Mouse (Mus musculus): ENCODE results near the gene Gm11541. TPM values are rescaled to one million over a fixed set of nuclear protein-coding genes. Genes with fewer than 3 reads are reported as not detected.

Gene Gm11541
- total RNA-seq (2023), result not detected

GRCm38 (mm10) chr11:94704472-94704871, at the start of gene Gm11541:
TSS of gene Gm11541 (minus strand) at chr11:94704499.

DNA sequence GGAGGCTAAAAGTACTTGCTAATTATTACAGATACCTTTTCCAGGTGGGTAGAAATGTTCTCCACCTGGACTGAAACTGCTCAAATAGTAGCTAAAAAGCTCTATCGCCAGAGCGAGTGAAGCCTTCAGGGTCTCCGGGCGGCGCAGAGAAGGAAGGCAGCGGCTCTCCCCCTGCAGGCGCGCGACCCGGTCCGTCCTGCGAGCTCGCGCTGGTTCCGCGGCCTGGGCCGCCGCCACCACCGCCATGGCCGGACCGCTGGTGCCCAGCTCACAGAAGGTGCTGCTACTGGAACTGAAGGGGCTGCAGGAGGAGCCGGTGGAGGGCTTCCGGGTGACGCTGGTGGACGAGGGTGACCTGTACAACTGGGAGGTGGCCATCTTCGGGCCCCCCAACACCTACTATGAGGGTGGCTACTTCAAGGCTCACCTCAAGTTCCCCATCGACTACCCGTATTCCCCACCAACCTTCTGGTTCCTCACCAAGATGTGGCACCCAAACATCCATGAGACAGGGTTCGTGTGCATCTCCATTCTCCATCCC, 37.5 kb upstream of the Gm11541 start, which contains the start of gene Cdc34b:
TSS of gene Cdc34b (plus strand) at position 51 of the 541 bp plus-strand sequence.

DNA sequence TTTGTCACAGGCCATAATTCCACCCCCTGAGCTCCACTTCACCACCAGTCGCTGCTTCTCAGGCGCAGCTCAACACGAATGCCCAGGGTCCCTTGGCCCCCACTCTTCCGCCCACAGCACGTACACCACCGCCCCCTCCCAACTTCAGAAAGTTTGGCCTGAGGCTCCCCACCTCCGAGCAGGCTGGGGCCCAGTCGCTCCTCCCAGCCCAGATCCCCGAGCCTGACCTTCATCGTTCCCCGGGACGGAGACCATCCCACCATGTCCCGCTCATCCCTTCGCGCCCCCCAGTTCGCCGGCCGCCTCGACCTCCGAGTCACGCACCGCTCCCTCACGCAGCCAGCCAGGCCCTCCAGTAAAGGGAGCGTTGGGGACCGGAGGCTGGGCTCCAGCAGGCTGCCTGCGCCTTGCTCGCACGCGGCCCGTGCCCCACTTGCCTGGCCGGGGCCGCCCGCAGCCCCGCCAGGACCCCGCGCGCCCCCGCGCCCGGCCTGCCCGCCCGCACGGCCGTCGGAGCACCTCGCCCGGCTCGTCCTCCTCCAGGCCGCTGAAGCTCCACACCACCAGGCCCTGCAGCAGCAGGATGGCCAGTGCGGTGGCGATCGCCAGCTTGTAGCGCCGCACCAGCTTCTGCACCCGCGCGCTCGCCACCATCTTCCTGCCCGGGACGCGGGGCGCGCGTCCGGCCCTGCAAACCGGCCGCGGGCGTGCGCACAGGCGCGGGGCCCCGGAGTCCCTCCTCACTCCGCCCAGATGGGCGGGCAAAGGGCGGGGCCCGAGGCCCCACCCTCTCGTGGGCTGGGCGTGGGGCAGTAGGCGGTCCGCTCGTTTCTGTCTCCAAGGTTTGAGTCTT, 27.3 kb downstream of the Gm11541 start, which contains the start of gene Xylt2:
TSS of gene Xylt2 (minus strand) at position 762 of the 853 bp plus-strand sequence.

DNA sequence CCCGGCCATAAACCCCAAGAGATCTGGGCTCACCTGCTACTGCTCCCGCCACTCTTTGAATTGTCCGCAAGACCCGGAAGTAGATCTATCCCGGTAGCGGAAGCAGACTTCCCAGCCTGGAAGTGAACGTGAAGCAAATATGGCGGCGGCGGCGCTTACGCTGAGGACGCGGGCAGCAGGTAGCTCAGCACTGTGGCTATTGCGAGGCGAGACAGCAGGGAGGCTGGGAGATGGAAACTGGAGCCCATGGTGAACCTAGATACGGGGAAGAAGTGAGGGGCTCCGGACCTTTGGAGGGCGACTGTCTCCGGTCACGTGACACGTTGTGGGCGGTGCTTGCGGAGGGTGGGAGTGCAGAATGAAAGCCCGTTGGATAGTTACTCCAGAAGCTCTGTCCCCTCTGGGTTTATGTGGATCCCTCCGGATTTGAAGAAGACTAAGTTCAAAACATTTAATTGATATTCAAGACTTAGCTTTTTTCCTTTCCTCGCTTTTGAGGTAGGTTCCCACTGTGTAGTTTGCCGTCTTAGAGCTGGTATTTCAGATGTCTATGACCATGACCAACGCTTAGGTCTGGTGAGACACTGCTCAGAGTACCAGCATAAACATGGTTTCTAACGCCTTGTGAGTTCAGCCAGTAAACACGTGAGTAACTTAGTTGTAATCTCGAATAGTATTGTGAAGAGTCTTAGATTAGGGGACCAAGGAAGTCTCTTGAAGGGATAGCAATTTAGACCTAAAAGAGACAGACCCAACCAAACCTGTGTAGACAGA, 50.4 kb downstream of the Gm11541 start, which contains the start of the genes Mrpl27 and Eme1:
TSS of gene Mrpl27 (plus strand) at position 105 of the 774 bp plus-strand sequence.
TSS of gene Eme1 (minus strand) at position 302 of the 774 bp plus-strand sequence.

Other genes with a start within 250 kb of the Gm11541 start
- gene Cacna1g, start 230.3 kb downstream of the Gm11541 start, total RNA-seq (2023), result not detected
- gene Spata20, start 218.3 kb downstream of the Gm11541 start, total RNA-seq (2023), result not detected
- not detected for gene Epn3, start 204.5 kb downstream of the Gm11541 start, total RNA-seq (2023)
- gene Mycbpap, start 182.8 kb downstream of the Gm11541 start, total RNA-seq (2023), result under 1 TPM; 0.60 to 0.73 TPM
- gene Rsad1, start 155.2 kb downstream of the Gm11541 start, total RNA-seq (2023), result 1 to 10 TPM; 2.4 to 3.1 TPM
- gene Chad, start 139.5 kb downstream of the Gm11541 start, total RNA-seq (2023), result not detected
- gene Acsf2, start 102.6 kb downstream of the Gm11541 start, total RNA-seq (2023), result 10 to 100 TPM; 28.8 to 30.3 TPM
- gene Lrrc59, start 74.7 kb downstream of the Gm11541 start, total RNA-seq (2023), result 10 to 100 TPM; 91.0 to 92.7 TPM
- gene Mrpl27, start 50.7 kb downstream of the Gm11541 start, total RNA-seq (2023), result 10 to 100 TPM; 18.3 to 20.4 TPM
- under 1 TPM in 1 of 2 experiments, not detected in 1; 0.52 TPM for gene Eme1, start 50.5 kb downstream of the Gm11541 start, total RNA-seq (2023)
- 10 to 100 TPM; 14.6 to 16.7 TPM for gene Xylt2, start 27.0 kb downstream of the Gm11541 start, total RNA-seq (2023)
- gene Cdc34b, start 37.3 kb upstream of the Gm11541 start, total RNA-seq (2023), result not detected
- gene Tmem92, start 78.2 kb upstream of the Gm11541 start, total RNA-seq (2023), result not detected
- gene Col1a1, start 231.7 kb upstream of the Gm11541 start, total RNA-seq (2023), result 1 to 10 TPM in 1 of 2 experiments, under 1 TPM in 1; 0.73 to 2.6 TPM

Measured in monocyte, adult 59 days (primary cell).